Comparison of ENCODE assay signal across 8 mouse cellular contexts in genomic region chr7:105399935-105400624, GRCm38 (mm10). TPM values are rescaled to one million over a fixed set of nuclear protein-coding genes. Genes with fewer than 3 reads are reported as not detected.
DNase-seq lines count a peak whose midpoint lies in the region; ATAC-seq and TF ChIP-seq lines count a peak whose summit lies in the region.

Fam160a2 (minus strand) TSS chr7:105400054.

- peak within 1 kb of the TSS; percentile 95 for H3K4me3 ChIP-seq in G1E (ENCODE audit: low read depth, low read length)
- H3K4me3 ChIP-seq in forebrain, embryonic 16.5 days (replicated peaks; ENCODE audit: low read length), result peak within 1 kb of the TSS; percentile 72
- H3K4me3 ChIP-seq in layer of hippocampus, adult 2 months, result peak within 1 kb of the TSS; percentile 96
- peak within 1 kb of the TSS; percentile 79 for H3K4me3 ChIP-seq in lung, embryonic 14.5 days (ENCODE audit: low read depth, low read length)
- peak within 1 kb of the TSS; percentile 86 for H3K4me3 ChIP-seq in olfactory bulb, adult 2 months (ENCODE audit: insufficient read depth, low read depth, low read length)
- peak within 1 kb of the TSS; percentile 67 for H3K4me3 ChIP-seq in thymus, adult 2 months (ENCODE audit: control insufficient read depth, insufficient read depth, low read length)

- ATAC-seq in G1E (ENCODE audit: extremely low read depth, insufficient number of reproducible peaks, low FRiP score, poor library complexity, severe bottlenecking), result peak; percentile 94
- ATAC-seq in forebrain, embryonic 16.5 days, result peak; percentile 98
- ATAC-seq in lung, embryonic 14.5 days (ENCODE audit: insufficient read depth), result peak; percentile 99

- intact Hi-C loops in heart, postnatal 36 days (cut with DNase I), result loop anchor here (5.0 to 10.0 kb wide), 3 partner anchors 173 to 415 kb away; partner anchors contain the start of genes Mrpl17 and Trim3

- H3K9ac ChIP-seq in forebrain, embryonic 16.5 days (replicated peaks; ENCODE audit: low read depth, low read length), result peak within 1 kb of the TSS; percentile 85
- H3K9ac ChIP-seq in lung, embryonic 14.5 days, result peak within 1 kb of the TSS; percentile 75

- TF ChIP-seq POLR2A in olfactory bulb, adult 2 months (IDR thresholded peaks at IDR 0.05; ENCODE audit: insufficient read depth, low read depth, low read length), result no peak
- peak; percentile 35; the same call in 1 of the 2 replicates for TF ChIP-seq POLR2A in thymus, adult 2 months (IDR thresholded peaks at IDR 0.05; ENCODE audit: control insufficient read depth, extremely low read depth, insufficient read depth, low read length, poor library complexity)

- no peaks in the 10 kb centered on the region for H3K9me3 ChIP-seq in G1E (replicated peaks)
- no peaks in the 10 kb centered on the region for H3K9me3 ChIP-seq in forebrain, embryonic 16.5 days (ENCODE audit: control insufficient read depth, low read length)
- H3K9me3 ChIP-seq in lung, embryonic 14.5 days (ENCODE audit: low read depth, low read length), result no peaks in the 10 kb centered on the region

- peak within 1 kb of the TSS; percentile 78 for H3K4me2 ChIP-seq in forebrain, embryonic 16.5 days (ENCODE audit: low read length)
- peak within 1 kb of the TSS; percentile 78 for H3K4me2 ChIP-seq in lung, embryonic 14.5 days

- TF ChIP-seq CTCF in G1E (IDR thresholded peaks at IDR 0.05; ENCODE audit: low read depth, low read length), result no peak
- no peak for TF ChIP-seq CTCF in layer of hippocampus, adult 2 months (conservative IDR thresholded peaks at IDR 0.05)
- TF ChIP-seq CTCF in lung, embryonic 14.5 days (IDR thresholded peaks at IDR 0.05; ENCODE audit: low read depth), result no peak
- TF ChIP-seq CTCF in olfactory bulb, adult 2 months (IDR thresholded peaks at IDR 0.05; ENCODE audit: insufficient read depth, low read depth, low read length), result no peak
- peak; percentile 47; the same call in 1 of the 2 replicates for TF ChIP-seq CTCF in thymus, adult 2 months (IDR thresholded peaks at IDR 0.05; ENCODE audit: borderline replicate concordance, control insufficient read depth, extremely low read depth, insufficient read depth, low read length, poor library complexity)

- peak; percentile 91 for DNase-seq in G1E (ENCODE audit: low spot score)
- peak; percentile 100 for DNase-seq in cerebellum, adult 18-20 months
- DNase-seq in heart, postnatal 36 days, result peak; percentile 99
- DNase-seq in layer of hippocampus, adult 2 months (ENCODE audit: low spot score in 2 of 2), result peak; percentile 100
- peak; percentile 100 for DNase-seq in lung, embryonic 14.5 days
- peak; percentile 97 for DNase-seq in thymus, adult 2 months

- H3K27me3 ChIP-seq in G1E (ENCODE audit: insufficient read depth, low read length), result 0 out of 2 replicates have a peak, but pooled peaks cover 3% of the 10 kb centered on the region
- no peaks in the 10 kb centered on the region for H3K27me3 ChIP-seq in forebrain, embryonic 16.5 days (replicated peaks; ENCODE audit: control insufficient read depth, insufficient read depth, low read length)
- no peaks in the 10 kb centered on the region for H3K27me3 ChIP-seq in lung, embryonic 14.5 days (ENCODE audit: insufficient read depth, low read length)
- H3K27me3 ChIP-seq in thymus, adult 2 months (ENCODE audit: control insufficient read depth, insufficient read depth, low read length), result no peaks in the 10 kb centered on the region

- peaks cover 33% of the 10 kb centered on the region for H3K4me1 ChIP-seq in G1E (ENCODE audit: insufficient read depth, low read depth, low read length)
- H3K4me1 ChIP-seq in forebrain, embryonic 16.5 days (replicated peaks; ENCODE audit: control insufficient read depth, insufficient read depth, low read length), result peaks cover 7% of the 10 kb centered on the region
- H3K4me1 ChIP-seq in lung, embryonic 14.5 days (ENCODE audit: insufficient read depth), result peaks cover 4% of the 10 kb centered on the region; the same call in 1 of the 2 replicates
- H3K4me1 ChIP-seq in olfactory bulb, adult 2 months (ENCODE audit: control insufficient read depth, insufficient read depth, low read length), result peaks cover 6% of the 10 kb centered on the region; the same call in 1 of the 2 replicates
- peaks cover 10% of the 10 kb centered on the region for H3K4me1 ChIP-seq in thymus, adult 2 months (replicated peaks; ENCODE audit: control insufficient read depth, insufficient read depth, low read length)

- H3K27ac ChIP-seq in forebrain, embryonic 16.5 days (ENCODE audit: low read length), result peak within 1 kb of the TSS; percentile 63
- peak within 1 kb of the TSS; percentile 93 for H3K27ac ChIP-seq in layer of hippocampus, adult 2 months
- H3K27ac ChIP-seq in lung, embryonic 14.5 days (ENCODE audit: low read depth), result peak within 1 kb of the TSS; percentile 79
- peak within 1 kb of the TSS; percentile 85 for H3K27ac ChIP-seq in olfactory bulb, adult 2 months (ENCODE audit: insufficient read depth, low read depth, low read length)
- no peak within 1 kb of the TSS for H3K27ac ChIP-seq in thymus, adult 2 months (ENCODE audit: control insufficient read depth, insufficient read depth, low read length)

- under 1% methylated on average over 55 of the region's 55 CpGs for WGBS in forebrain, embryonic 16.5 days
- under 1% methylated on average over 43 of the region's 55 CpGs for WGBS in lung, embryonic 14.5 days
- WGBS in olfactory bulb, adult 2 months, result under 1% methylated on average over 55 of the region's 55 CpGs
- 1% methylated on average over 55 of the region's 55 CpGs for WGBS in thymus, adult 2 months

- peaks cover 10% of the 10 kb centered on the region for H3K36me3 ChIP-seq in G1E (replicated peaks)
- no peaks in the 10 kb centered on the region for H3K36me3 ChIP-seq in forebrain, embryonic 16.5 days (ENCODE audit: control insufficient read depth, insufficient read depth)
- H3K36me3 ChIP-seq in lung, embryonic 14.5 days (ENCODE audit: insufficient read depth), result no peaks in the 10 kb centered on the region
- no peaks in the 10 kb centered on the region for H3K36me3 ChIP-seq in thymus, adult 2 months (ENCODE audit: control insufficient read depth, insufficient read depth, low read length)

RNA-seq across cellular contexts. Expression of gene Fam160a2, which starts in this region (rescaled TPM):
- 41.9 and 42.1 TPM in 2 replicates for total RNA-seq in G1E (2014; fragmentation: Nextera tagmentation)
- 11.4 and 16.3 TPM in 2 replicates for total RNA-seq in G1E (2017)
- 53.1 and 55.8 TPM in 2 replicates for polyA plus RNA-seq in G1E (2012)
- 50.1 and 53.6 TPM in 2 replicates for polyA plus RNA-seq in forebrain, embryonic 16.5 days (2015; fragmentation: Nextera tagmentation; extraction: Ambion mirVana)
- total RNA-seq in heart, postnatal 36 days (2021), result 10 to 100 TPM; 18.1 to 19.0 TPM
- total RNA-seq in layer of hippocampus, adult 2 months (2021), result 10 to 100 TPM; 59.7 to 66.1 TPM
- polyA plus RNA-seq in lung, embryonic 14.5 days (2014; fragmentation: Nextera tagmentation; extraction: Ambion mirVana), result 41.9 and 42.3 TPM in 2 replicates
- polyA plus RNA-seq in olfactory bulb, adult 2 months (2012; ENCODE audit: insufficient read depth, insufficient read length, low replicate concordance, missing spikeins), result not detected in 2 replicates
- polyA plus RNA-seq in thymus, adult 2 months (2012; rRNA removed), result 36.6 and 52.6 TPM in 2 replicates
